In genomic region chr19:18639552-18639951, GRCm38 (mm10) we compare ENCODE assay signal across 10 mouse cellular contexts. TPM values are rescaled to one million over a fixed set of nuclear protein-coding genes. Genes with fewer than 3 reads are reported as not detected.
DNase-seq lines count a peak whose midpoint lies in the region; ATAC-seq and TF ChIP-seq lines count a peak whose summit lies in the region.
"Had no signal": no experiment of that assay in that cellular context is flagged by ENCODE, and none has a peak within 500 bp of the region (broad histone marks: within the 10 kb centered on the region; RNA-seq: fewer than 3 reads in every experiment).

No protein-coding gene starts in this region.

- H3K27me3 ChIP-seq in cerebellum, adult 2 months (ENCODE audit: control insufficient read depth, insufficient read depth, low read length): no peaks in the 10 kb centered on the region
- H3K27me3 ChIP-seq in G1E (ENCODE audit: insufficient read depth, low read length): no peaks in the 10 kb centered on the region
- H3K27me3 ChIP-seq in liver, embryonic 14.5 days (ENCODE audit: control insufficient read depth, insufficient read depth, low read length): no peaks in the 10 kb centered on the region
- H3K27me3 ChIP-seq: embryonic facial prominence, embryonic 13.5 days had no signal

- peak; percentile 76 for TF ChIP-seq CTCF in cerebellum, adult 2 months (IDR thresholded peaks at IDR 0.05; ENCODE audit: borderline replicate concordance, insufficient read depth, low read depth, low read length)
- peak; percentile 53; the same call in 1 of the 2 replicates for TF ChIP-seq CTCF in lung, adult 2 months (IDR thresholded peaks at IDR 0.05; ENCODE audit: insufficient read depth, low read length)
- peak; percentile 60 for TF ChIP-seq CTCF in G1E (IDR thresholded peaks at IDR 0.05; ENCODE audit: low read depth, low read length)
- peak; percentile 79 for TF ChIP-seq CTCF in liver, embryonic 14.5 days (IDR thresholded peaks at IDR 0.05; ENCODE audit: low read depth)

- ATAC-seq in G1E (ENCODE audit: extremely low read depth, insufficient number of reproducible peaks, low FRiP score, poor library complexity, severe bottlenecking): no peak
- no peak for ATAC-seq in liver, embryonic 14.5 days (ENCODE audit: insufficient read depth)

- H3K9ac ChIP-seq in liver, embryonic 14.5 days (replicated peaks): no peak overlapping the region
- H3K9ac ChIP-seq: embryonic facial prominence, embryonic 13.5 days had no signal

- no peak for TF ChIP-seq POLR2A in cerebellum, adult 2 months (IDR thresholded peaks at IDR 0.05; ENCODE audit: borderline replicate concordance, insufficient read depth, low read length)
- TF ChIP-seq POLR2A in lung, adult 2 months (IDR thresholded peaks at IDR 0.05; ENCODE audit: borderline replicate concordance, extremely low read depth, low read depth, low read length): no peak

- no peaks in the 10 kb centered on the region for H3K9me3 ChIP-seq in G1E (replicated peaks)
- H3K9me3 ChIP-seq in liver, embryonic 14.5 days (ENCODE audit: control insufficient read depth, low read length): no peaks in the 10 kb centered on the region
- H3K9me3 ChIP-seq: embryonic facial prominence, embryonic 13.5 days had no signal

- H3K4me3 ChIP-seq in cerebellum, adult 2 months (replicated peaks; ENCODE audit: insufficient read depth, low read depth, low read length): no peak overlapping the region
- no peak overlapping the region for H3K4me3 ChIP-seq in lung, adult 2 months (replicated peaks; ENCODE audit: extremely low read depth, low read depth, low read length)
- no peak overlapping the region for H3K4me3 ChIP-seq in G1E (ENCODE audit: low read depth, low read length)
- H3K4me3 ChIP-seq in liver, embryonic 14.5 days (ENCODE audit: insufficient read depth in 1 of 2, low read depth in 2 of 2, low read length in 2 of 2): no peak overlapping the region
- H3K4me3 ChIP-seq: embryonic facial prominence, embryonic 13.5 days had no signal

- 37% methylated on average over 2 of the region's 2 CpGs for WGBS in cerebellum, adult 2 months
- 35% methylated on average over 2 of the region's 2 CpGs for WGBS in lung, adult 2 months
- 36% methylated on average over 2 of the region's 2 CpGs for WGBS in liver, embryonic 14.5 days (ENCODE audit: insufficient replicate concordance)

- H3K4me1 ChIP-seq in cerebellum, adult 2 months (ENCODE audit: control insufficient read depth, insufficient read depth, low read length): no peaks in the 10 kb centered on the region
- no peaks in the 10 kb centered on the region for H3K4me1 ChIP-seq in lung, adult 2 months (ENCODE audit: control insufficient read depth, insufficient read depth, low read length)
- peaks cover 26% of the 10 kb centered on the region for H3K4me1 ChIP-seq in G1E (ENCODE audit: insufficient read depth, low read depth, low read length)
- H3K4me1 ChIP-seq in liver, embryonic 14.5 days (replicated peaks; ENCODE audit: control insufficient read depth in 2 of 2, insufficient read depth in 2 of 2, low read length in 1 of 2): peaks cover 12 to 15% of the 10 kb centered on the region in 2 experiments

- H3K4me2 ChIP-seq in liver, embryonic 14.5 days (ENCODE audit: low read depth): no peak overlapping the region
- H3K4me2 ChIP-seq: embryonic facial prominence, embryonic 13.5 days had no signal

- no peak overlapping the region for H3K27ac ChIP-seq in cerebellum, adult 2 months (ENCODE audit: insufficient read depth, low read length)
- no peak overlapping the region for H3K27ac ChIP-seq in liver, embryonic 14.5 days
- H3K27ac ChIP-seq: embryonic facial prominence, embryonic 13.5 days had no signal

- H3K36me3 ChIP-seq in G1E (replicated peaks): peaks cover 61% of the 10 kb centered on the region
- no peaks in the 10 kb centered on the region for H3K36me3 ChIP-seq in liver, embryonic 14.5 days (replicated peaks; ENCODE audit: control insufficient read depth, insufficient read depth, low read depth)

- TF ChIP-seq EP300 in liver, embryonic 14.5 days (IDR thresholded peaks at IDR 0.05; ENCODE audit: low read depth): no peak

- peak in 1 of 2 experiments; percentile 41 for DNase-seq in cerebellum, adult 2 months
- no peak for DNase-seq in cerebellum, adult 11-12 months
- no peak for DNase-seq in lung, adult 2 months
- no peak for DNase-seq in lung, postnatal 36 days
- DNase-seq in G1E (ENCODE audit: low spot score): no peak
- DNase-seq in liver, embryonic 14.5 days (ENCODE audit: low read depth in 3 of 3, low spot score in 3 of 3): no peak
- no peak for DNase-seq in right cerebral cortex, postnatal 4 days
- no peak for DNase-seq in adrenal gland, adult 2 months
- DNase-seq: adrenal gland, postnatal 25 days had no signal

RNA-seq across cellular contexts. Expression of gene Nmrk1, which starts 7.8 kb away (rescaled TPM):
- 10.7 and 10.8 TPM in 2 replicates for polyA plus RNA-seq in cerebellum, adult 2 months (2012; rRNA removed)
- polyA plus RNA-seq in lung, adult 2 months (2012; rRNA removed): 3.0 and 4.7 TPM in 2 replicates
- total RNA-seq in G1E (2014; fragmentation: Nextera tagmentation): 45.7 and 51.4 TPM in 2 replicates
- 37.5 and 41.3 TPM in 2 replicates for total RNA-seq in G1E (2017)
- polyA plus RNA-seq in G1E (2012): 2.2 and 3.6 TPM in 2 replicates
- polyA plus RNA-seq in liver, embryonic 14.5 days (2012; rRNA removed): 3.3 and 3.5 TPM in 2 replicates
- 2.6 and 3.5 TPM in 2 replicates for polyA plus RNA-seq in liver, embryonic 14.5 days (2014; fragmentation: Nextera tagmentation; extraction: Ambion mirVana)
- 10 to 100 TPM in 1 of 2 experiments, 1 to 10 TPM in 1; 9.5 to 11.9 TPM for total RNA-seq in adrenal gland, adult 2 months (2021)
- polyA plus RNA-seq in adrenal gland, adult 2 months (2012; rRNA removed): 3.2 and 4.7 TPM in 2 replicates

RNA-seq across cellular contexts. Expression of gene Ostf1, which starts 7.9 kb away (rescaled TPM):
- polyA plus RNA-seq in cerebellum, adult 2 months (2012; rRNA removed): 26.4 and 29.0 TPM in 2 replicates
- 76.8 and 79.7 TPM in 2 replicates for polyA plus RNA-seq in lung, adult 2 months (2012; rRNA removed)
- total RNA-seq in G1E (2014; fragmentation: Nextera tagmentation): 88.0 and 114 TPM in 2 replicates
- 322 and 331 TPM in 2 replicates for total RNA-seq in G1E (2017)
- 281 and 378 TPM in 2 replicates for polyA plus RNA-seq in G1E (2012)
- 18.5 and 29.8 TPM in 2 replicates for polyA plus RNA-seq in liver, embryonic 14.5 days (2012; rRNA removed)
- polyA plus RNA-seq in liver, embryonic 14.5 days (2014; fragmentation: Nextera tagmentation; extraction: Ambion mirVana): 56.9 and 58.6 TPM in 2 replicates
- 100 to 1,000 TPM; 108 to 122 TPM for total RNA-seq in adrenal gland, adult 2 months (2021)
- polyA plus RNA-seq in adrenal gland, adult 2 months (2012; rRNA removed): 61.1 and 95.4 TPM in 2 replicates

RNA-seq across cellular contexts. Expression of gene Carnmt1, which starts 31.0 kb away (rescaled TPM):
- 7.7 and 8.2 TPM in 2 replicates for polyA plus RNA-seq in cerebellum, adult 2 months (2012; rRNA removed)
- 6.5 and 7.1 TPM in 2 replicates for polyA plus RNA-seq in lung, adult 2 months (2012; rRNA removed)
- 51.8 and 61.0 TPM in 2 replicates for total RNA-seq in G1E (2014; fragmentation: Nextera tagmentation)
- 90.5 and 94.5 TPM in 2 replicates for total RNA-seq in G1E (2017)
- 18.2 and 23.2 TPM in 2 replicates for polyA plus RNA-seq in G1E (2012)
- polyA plus RNA-seq in liver, embryonic 14.5 days (2012; rRNA removed): 5.2 and 7.7 TPM in 2 replicates
- polyA plus RNA-seq in liver, embryonic 14.5 days (2014; fragmentation: Nextera tagmentation; extraction: Ambion mirVana): 23.0 and 27.9 TPM in 2 replicates
- 10 to 100 TPM; 23.7 to 24.7 TPM for total RNA-seq in adrenal gland, adult 2 months (2021)
- polyA plus RNA-seq in adrenal gland, adult 2 months (2012; rRNA removed): 10.4 and 12.5 TPM in 2 replicates
